10 mouse cellular contexts compared by ENCODE assay signal in the genomic region with DNA sequence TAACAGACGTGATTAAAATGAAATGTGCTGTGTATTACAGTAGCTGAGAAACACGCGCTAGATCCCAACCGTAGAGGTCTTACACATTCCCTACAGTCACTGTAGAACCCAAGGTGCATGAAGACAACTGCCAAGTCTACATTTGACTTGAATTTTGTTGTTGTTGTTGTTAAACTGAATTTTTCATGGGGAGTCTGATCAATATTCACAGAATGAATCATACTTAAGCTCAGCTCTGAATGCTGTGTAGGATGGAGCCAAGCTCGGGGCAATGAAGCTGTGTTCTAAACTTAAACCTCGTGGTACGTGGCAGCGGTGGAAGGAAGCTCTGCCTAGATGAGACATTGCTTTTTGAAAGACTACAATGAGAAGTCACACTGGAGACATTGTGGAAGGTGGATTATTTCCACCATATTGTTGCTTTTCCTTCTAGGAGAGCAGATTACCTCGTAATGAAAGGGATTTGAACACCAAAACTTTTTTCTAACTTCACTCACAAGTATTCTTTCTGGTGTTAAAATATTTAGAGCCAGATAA. TPM values are rescaled to one million over a fixed set of nuclear protein-coding genes. Genes with fewer than 3 reads are reported as not detected.
DNase-seq lines count a peak whose midpoint lies in the region; ATAC-seq and TF ChIP-seq lines count a peak whose summit lies in the region.
"Had no signal": no experiment of that assay in that cellular context is flagged by ENCODE, and none has a peak within 500 bp of the region (broad histone marks: within the 10 kb centered on the region; RNA-seq: fewer than 3 reads in every experiment).

No protein-coding gene starts in this region.

- no peaks in the 10 kb centered on the region for H3K9me3 ChIP-seq in kidney, embryonic 14.5 days (ENCODE audit: control insufficient read depth, low read length)
- no peaks in the 10 kb centered on the region for H3K9me3 ChIP-seq in CH12.LX (replicated peaks; ENCODE audit: low read length)
- H3K9me3 ChIP-seq in MEL (replicated peaks; ENCODE audit: insufficient read depth, low read length): no peaks in the 10 kb centered on the region
- no peaks in the 10 kb centered on the region for H3K9me3 ChIP-seq in limb, embryonic 11.5 days (ENCODE audit: control insufficient read depth, low read length)

- DNase-seq in kidney, postnatal 4 days: no peak
- DNase-seq in CH12.LX (ENCODE audit: extremely low read depth) (peak; percentile 42), MEL (ENCODE audit: low read depth, low spot score) (peak; percentile 78)
- no peak for DNase-seq in limb, embryonic 11.5 days (ENCODE audit: low spot score)
- no peak for DNase-seq in Muller cell, postnatal 12 days (ENCODE audit: inconsistent ontology term)
- no peak for DNase-seq in c-Kit-positive CD71-positive TER-119-positive erythroid progenitor cells, embryonic 14.5 days (ENCODE audit: low spot score)
- DNase-seq: gastrocnemius, postnatal 10 days; kidney, adult 11 months had no signal

- TF ChIP-seq POLR2A in CH12.LX (IDR thresholded peaks at IDR 0.05; ENCODE audit: low read depth, low read length) (no peak), MEL (IDR thresholded peaks at IDR 0.05; ENCODE audit: control insufficient read depth in 1 of 2, insufficient read depth in 1 of 2, low read depth in 1 of 2, low read length in 2 of 2, poor library complexity in 1 of 2) (no peak)

- no peak for TF ChIP-seq EP300 in CH12.LX (IDR thresholded peaks at IDR 0.05; ENCODE audit: low read length)
- TF ChIP-seq EP300 in MEL (IDR thresholded peaks at IDR 0.05; ENCODE audit: low read depth in 1 of 2, low read length in 2 of 2): no peak

- peak overlapping the region; percentile 34 for H3K4me2 ChIP-seq in kidney, embryonic 14.5 days (replicated peaks; ENCODE audit: low read depth, low read length)
- H3K4me2 ChIP-seq in CH12.LX (ENCODE audit: insufficient read depth, low read depth, poor library complexity, severe bottlenecking): peak overlapping the region; percentile 100
- peak overlapping the region; percentile 25 for H3K4me2 ChIP-seq in limb, embryonic 11.5 days (ENCODE audit: low read depth, severe bottlenecking)

- TF ChIP-seq CTCF in CH12.LX (conservative IDR thresholded peaks at IDR 0.05 in 1 of 2, IDR thresholded peaks at IDR 0.05 in 1 of 2; ENCODE audit: low read depth in 2 of 2, low read length in 2 of 2): no peak
- TF ChIP-seq CTCF in MEL (IDR thresholded peaks at IDR 0.05 in 2 of 3, conservative IDR thresholded peaks at IDR 0.05 in 1 of 3; ENCODE audit: control insufficient read depth in 1 of 3, insufficient read depth in 1 of 3, low read depth in 2 of 3, low read length in 3 of 3, poor library complexity in 1 of 3, severe bottlenecking in 1 of 3): no peak

- peaks cover 25% of the 10 kb centered on the region for H3K4me1 ChIP-seq in kidney, embryonic 14.5 days (ENCODE audit: control insufficient read depth, insufficient read depth, low read length)
- peaks cover 3 to 14% of the 10 kb centered on the region in 2 experiments; a peak in 3 of 4 replicates for H3K4me1 ChIP-seq in CH12.LX (ENCODE audit: control insufficient read depth in 1 of 2, insufficient read depth in 2 of 2)
- H3K4me1 ChIP-seq in MEL (ENCODE audit: control insufficient read depth in 1 of 2, insufficient read depth in 2 of 2, low read length in 2 of 2): peaks cover 0 to 12% of the 10 kb centered on the region in 2 experiments; a peak in 1 of 4 replicates
- peaks cover 8% of the 10 kb centered on the region; the same call in 1 of the 2 replicates for H3K4me1 ChIP-seq in limb, embryonic 11.5 days (ENCODE audit: control insufficient read depth, insufficient read depth, low read length)

- H3K27me3 ChIP-seq in kidney, embryonic 14.5 days (ENCODE audit: control insufficient read depth, insufficient read depth, low read length): no peaks in the 10 kb centered on the region
- H3K27me3 ChIP-seq in CH12.LX (replicated peaks) (no peaks in the 10 kb centered on the region), MEL (ENCODE audit: control insufficient read depth in 1 of 2, insufficient read depth in 2 of 2, low read length in 2 of 2) (no peaks in the 10 kb centered on the region)
- no peaks in the 10 kb centered on the region for H3K27me3 ChIP-seq in limb, embryonic 11.5 days (ENCODE audit: control insufficient read depth, insufficient read depth, low read length)

- H3K27ac ChIP-seq in kidney, embryonic 14.5 days (ENCODE audit: low read depth, low read length): no peak overlapping the region
- H3K27ac ChIP-seq in CH12.LX (ENCODE audit: insufficient read depth, low read depth) (peak overlapping the region; percentile 35; the same call in 1 of the 2 replicates), MEL (ENCODE audit: control insufficient read depth, low read depth, low read length) (peak overlapping the region; percentile 21; the same call in 1 of the 2 replicates)
- H3K27ac ChIP-seq in limb, embryonic 11.5 days (replicated peaks; ENCODE audit: low read depth, low read length): no peak overlapping the region

- TF ChIP-seq RAD21 in CH12.LX (IDR thresholded peaks at IDR 0.05; ENCODE audit: low read depth, low read length) (no peak), MEL (IDR thresholded peaks at IDR 0.05; ENCODE audit: low read depth, low read length) (no peak)

- H3K4me3 ChIP-seq in kidney, embryonic 14.5 days (ENCODE audit: low read length): peak overlapping the region; percentile 28; the same call in 1 of the 2 replicates
- peak overlapping the region; percentile 44 to 64 (median 47) for H3K4me3 ChIP-seq in CH12.LX (replicated peaks in 1 of 3; ENCODE audit: low read depth in 2 of 3, low read length in 2 of 3, poor library complexity in 1 of 3)
- peak overlapping the region; percentile 62 to 66 for H3K4me3 ChIP-seq in MEL (ENCODE audit: control insufficient read depth in 1 of 2, insufficient read depth in 1 of 2, low read depth in 2 of 2, low read length in 2 of 2)
- no peak overlapping the region; the same call in 1 of the 2 replicates for H3K4me3 ChIP-seq in limb, embryonic 11.5 days (ENCODE audit: low read depth, low read length)

- WGBS in kidney, embryonic 14.5 days: 31% methylated on average over 9 of the region's 9 CpGs
- 34% methylated on average over 9 of the region's 9 CpGs for WGBS in limb, embryonic 11.5 days

- no peaks in the 10 kb centered on the region for H3K79me2 ChIP-seq in CH12.LX (replicated peaks; ENCODE audit: control insufficient read depth, extremely low read depth, insufficient read depth, poor library complexity, severe bottlenecking)
- no peaks in the 10 kb centered on the region for H3K79me2 ChIP-seq in MEL (ENCODE audit: control insufficient read depth, insufficient read depth, low read length, poor library complexity)

- no peaks in the 10 kb centered on the region for H3K36me3 ChIP-seq in kidney, embryonic 14.5 days (ENCODE audit: control insufficient read depth, insufficient read depth, low read length)
- no peaks in the 10 kb centered on the region for H3K36me3 ChIP-seq in CH12.LX (replicated peaks in 1 of 2; ENCODE audit: control insufficient read depth in 1 of 2, insufficient read depth in 1 of 2, low read length in 1 of 2)
- H3K36me3 ChIP-seq in MEL (ENCODE audit: control insufficient read depth in 1 of 2, insufficient read depth in 2 of 2, low read length in 2 of 2): peaks cover 0 to 17% of the 10 kb centered on the region in 2 experiments; a peak in 2 of 4 replicates
- no peaks in the 10 kb centered on the region for H3K36me3 ChIP-seq in limb, embryonic 11.5 days (ENCODE audit: control insufficient read depth, insufficient read depth, low read length)

- in situ Hi-C loops in CH12.LX (cut with MboI; ENCODE audit: low pct_ligation_motif_present, low pct_unique_long_range_greater_than_20kb, low sequenced_read_pairs): loop anchor here (10.0 to 25.0 kb wide), 2 partner anchors 197 to 1565 kb away; a partner anchor contains a TSS

- H3K9ac ChIP-seq in kidney, embryonic 14.5 days (ENCODE audit: low read depth, low read length): no peak overlapping the region
- H3K9ac ChIP-seq in CH12.LX (ENCODE audit: insufficient read depth, low read depth) (peak overlapping the region; percentile 53), MEL (ENCODE audit: control insufficient read depth, low read depth, low read length, poor library complexity, severe bottlenecking) (peak overlapping the region; percentile 53)
- no peak overlapping the region for H3K9ac ChIP-seq in limb, embryonic 11.5 days (ENCODE audit: low read length)

- dilution Hi-C loops in CH12.LX (cut with MboI; ENCODE audit: extremely low pct_ligation_motif_present, extremely low pct_unique_long_range_greater_than_20kb, low sequenced_read_pairs): no loop called here

- no peak for ATAC-seq in kidney, embryonic 14.5 days (ENCODE audit: low FRiP score, low TSS enrichment)
- ATAC-seq in limb, embryonic 11.5 days (ENCODE audit: insufficient number of reproducible peaks, low FRiP score, low TSS enrichment, low read depth): no peak

RNA-seq across cellular contexts. Expression of a gene that starts 13.4 kb away (rescaled TPM):
- polyA plus RNA-seq in kidney, embryonic 14.5 days (2014; fragmentation: Nextera tagmentation; extraction: Ambion mirVana): 0.31 and 0.87 TPM in 2 replicates
- total RNA-seq in CH12.LX (2012; rRNA removed) (1.1 and 1.3 TPM in 2 replicates), CH12.LX (2014; rRNA removed) (1.2 and 1.3 TPM in 2 replicates), MEL (2012; rRNA removed) (not detected in 2 replicates)
- polyA plus RNA-seq in CH12.LX (2012; ENCODE audit: insufficient read length, low read depth) (2.1 and 2.8 TPM in 2 replicates), MEL (2012; ENCODE audit: insufficient read depth in 1 of 2, insufficient read length in 2 of 2, low read depth in 1 of 2, low replicate concordance in 2 of 2, missing spikeins in 1 of 2) (not detected)
- 1.3 and 2.2 TPM in 2 replicates for polyA plus RNA-seq in limb, embryonic 11.5 days (2014; fragmentation: Nextera tagmentation; extraction: Ambion mirVana)

RNA-seq across cellular contexts. Expression of a gene that starts 28.8 kb away (rescaled TPM):
- 6.1 and 9.9 TPM in 2 replicates for polyA plus RNA-seq in kidney, embryonic 14.5 days (2014; fragmentation: Nextera tagmentation; extraction: Ambion mirVana)
- total RNA-seq in CH12.LX (2012; rRNA removed): 4,350 and 4,957 TPM in 2 replicates
- 14.0 and 19.4 TPM in 2 replicates for total RNA-seq in CH12.LX (2014; rRNA removed)
- 3.4 and 5.5 TPM in 2 replicates for polyA plus RNA-seq in CH12.LX (2012; ENCODE audit: insufficient read length, low read depth)
- total RNA-seq in MEL (2012; rRNA removed): 5,750 and 5,753 TPM in 2 replicates
- polyA plus RNA-seq in MEL (2012; ENCODE audit: insufficient read depth in 1 of 2, insufficient read length in 2 of 2, low read depth in 1 of 2, low replicate concordance in 2 of 2, missing spikeins in 1 of 2): 1 to 10 TPM in 1 of 2 experiments, not detected in 1; 9.9 TPM
- 4.0 and 5.6 TPM in 2 replicates for polyA plus RNA-seq in limb, embryonic 11.5 days (2014; fragmentation: Nextera tagmentation; extraction: Ambion mirVana)

RNA-seq across cellular contexts. Expression of a gene that starts 31.6 kb away (rescaled TPM):
- polyA plus RNA-seq in kidney, embryonic 14.5 days (2014; fragmentation: Nextera tagmentation; extraction: Ambion mirVana): 13.8 and 28.7 TPM in 2 replicates
- total RNA-seq in CH12.LX (2012; rRNA removed) (824 and 932 TPM in 2 replicates), CH12.LX (2014; rRNA removed) (45.2 and 57.1 TPM in 2 replicates), MEL (2012; rRNA removed) (939 and 1,000 TPM in 2 replicates)
- polyA plus RNA-seq in CH12.LX (2012; ENCODE audit: insufficient read length, low read depth) (68.6 and 97.0 TPM in 2 replicates), MEL (2012; ENCODE audit: insufficient read depth in 1 of 2, insufficient read length in 2 of 2, low read depth in 1 of 2, low replicate concordance in 2 of 2, missing spikeins in 1 of 2) (10 to 100 TPM in 1 of 2 experiments, not detected in 1; 64.3 TPM)
- polyA plus RNA-seq in limb, embryonic 11.5 days (2014; fragmentation: Nextera tagmentation; extraction: Ambion mirVana): 5.1 and 7.9 TPM in 2 replicates

RNA-seq across cellular contexts. Expression of a gene that starts 33.1 kb away (rescaled TPM):
- 8.2 and 12.5 TPM in 2 replicates for polyA plus RNA-seq in kidney, embryonic 14.5 days (2014; fragmentation: Nextera tagmentation; extraction: Ambion mirVana)
- total RNA-seq in CH12.LX (2012; rRNA removed) (608 and 749 TPM in 2 replicates), CH12.LX (2014; rRNA removed) (50.1 and 75.3 TPM in 2 replicates), MEL (2012; rRNA removed) (441 and 728 TPM in 2 replicates)
- polyA plus RNA-seq in CH12.LX (2012; ENCODE audit: insufficient read length, low read depth) (3.4 and 3.6 TPM in 2 replicates), MEL (2012; ENCODE audit: insufficient read depth in 1 of 2, insufficient read length in 2 of 2, low read depth in 1 of 2, low replicate concordance in 2 of 2, missing spikeins in 1 of 2) (1 to 10 TPM in 1 of 2 experiments, not detected in 1; 5.2 TPM)
- 7.0 and 9.4 TPM in 2 replicates for polyA plus RNA-seq in limb, embryonic 11.5 days (2014; fragmentation: Nextera tagmentation; extraction: Ambion mirVana)

RNA-seq across cellular contexts. Expression of a gene that starts 36.4 kb away (rescaled TPM):
- polyA plus RNA-seq in kidney, embryonic 14.5 days (2014; fragmentation: Nextera tagmentation; extraction: Ambion mirVana): 0.09 TPM in 2 replicates
- total RNA-seq in CH12.LX (2012; rRNA removed): 0.38 and 0.51 TPM in 2 replicates
- 0.20 TPM in 2 replicates for total RNA-seq in CH12.LX (2014; rRNA removed)
- polyA plus RNA-seq in CH12.LX (2012; ENCODE audit: insufficient read length, low read depth): 0.08 and 0.21 TPM in 2 replicates
- total RNA-seq in MEL (2012; rRNA removed): 0.07 TPM in 1 of 2 replicates, not detected in the other
- under 1 TPM in 1 of 2 experiments, not detected in 1; 0.25 TPM for polyA plus RNA-seq in MEL (2012; ENCODE audit: insufficient read depth in 1 of 2, insufficient read length in 2 of 2, low read depth in 1 of 2, low replicate concordance in 2 of 2, missing spikeins in 1 of 2)
- polyA plus RNA-seq in limb, embryonic 11.5 days (2014; fragmentation: Nextera tagmentation; extraction: Ambion mirVana): not detected in 2 replicates
- total RNA-seq: gastrocnemius, postnatal 10 days; megakaryocyte progenitor cell, adult 5-6 weeks had no signal

Comparison
In these comparisons a context has a peak if more than half of its experiments do, and no peak if none do; other contexts are left out.
1. H3K27ac ChIP-seq: peak in CH12.LX (single experiment) and MEL (single experiment); none in kidney, embryonic 14.5 days (single experiment) and limb, embryonic 11.5 days (single experiment).
2. H3K4me2 ChIP-seq: peak in every context shown above with its lines; median percentile 100 in CH12.LX; 34 in kidney, embryonic 14.5 days; 25 in limb, embryonic 11.5 days.
3. H3K9ac ChIP-seq: peak in CH12.LX (single experiment) and MEL (single experiment); none in kidney, embryonic 14.5 days (single experiment) and limb, embryonic 11.5 days (single experiment).
4. DNase-seq: peak in CH12.LX (single experiment) and MEL (single experiment); none in kidney, postnatal 4 days (0 of 2), limb, embryonic 11.5 days (single experiment), Muller cell, postnatal 12 days (single experiment) and c-Kit-positive CD71-positive TER-119-positive erythroid progenitor cells, embryonic 14.5 days (single experiment).